Mouse (Mus musculus) limb, embryonic 15.5 days (tissue): ENCODE results near the gene Mrps2. TPM values are rescaled to one million over a fixed set of nuclear protein-coding genes. Genes with fewer than 3 reads are reported as not detected.
A peak's percentile ranks its signal among the peaks of the same experiment; 100 is the strongest.
"Not testable (repeated sequence)": the region's sequence is repeated elsewhere in the genome, so short reads cannot be mapped to it uniquely, and the experiment has no call there.

Source experiments
- ATAC-seq: fragments of 200-750 bp; cut with Nextera tagmentation; 2 replicates; pipeline ENCODE4 v1.8.0; 2017; ENCODE audit warnings: low read depth, moderate TSS enrichment; ENCODE audit not compliant: insufficient number of reproducible peaks, low FRiP score, low TSS enrichment
- H3K27ac ChIP-seq: fragments of 300-500 bp; sonication (generic); 2 replicates; pipeline ENCODE4 v1.5.1; 2015; ENCODE audit warnings: moderate library complexity, mild to moderate bottlenecking, inconsistent platforms
- H3K27me3 ChIP-seq: fragments of 300-500 bp; sonication (generic); 2 replicates; pipeline ENCODE4 v1.6.1; 2015; ENCODE audit warnings: inconsistent platforms
- H3K36me3 ChIP-seq: fragments of 300-500 bp; sonication (generic); 2 replicates; pipeline ENCODE4 v1.6.1; 2015; ENCODE audit warnings: inconsistent platforms
- H3K4me1 ChIP-seq: fragments of 300-500 bp; sonication (generic); 2 replicates; pipeline ENCODE4 v1.6.1; 2015; ENCODE audit warnings: inconsistent platforms
- H3K4me2 ChIP-seq: fragments of 300-500 bp; sonication (generic); 2 replicates; pipeline ENCODE4 v1.6.1; 2015; ENCODE audit warnings: mild to moderate bottlenecking, inconsistent platforms
- H3K4me3 ChIP-seq: fragments of 300-500 bp; sonication (generic); 2 replicates; pipeline ENCODE4 v1.5.1; 2015; ENCODE audit warnings: mild to moderate bottlenecking, inconsistent platforms
- H3K9ac ChIP-seq: fragments of 300-500 bp; sonication (generic); 2 replicates; pipeline ENCODE4 v1.6.1; 2015; ENCODE audit warnings: inconsistent platforms
- H3K9me3 ChIP-seq: fragments of 300-500 bp; sonication (generic); 2 replicates; pipeline ENCODE4 v1.6.1; 2016; ENCODE audit warnings: inconsistent platforms
- WGBS: fragments of 180-500 bp; shearing (Covaris S2); methylation state at CpG from one replicate; pipeline ENCODE4 v1.1.7; 2015; 5-methylcytosine and 5-hydroxymethylcytosine counted together
- polyA plus RNA-seq: library from polyadenylated mRNA; unstranded; fragments of >200 nt; fragmentation: Nextera tagmentation; extraction: Ambion mirVana; gene quantifications from 2 replicates; pipeline ENCODE4 v1.2.1, GENCODE M21; 2015

The Mrps2 gene
- polyA plus RNA-seq, 1 experiment from 2014 or later = 50.3 TPM

DNA sequence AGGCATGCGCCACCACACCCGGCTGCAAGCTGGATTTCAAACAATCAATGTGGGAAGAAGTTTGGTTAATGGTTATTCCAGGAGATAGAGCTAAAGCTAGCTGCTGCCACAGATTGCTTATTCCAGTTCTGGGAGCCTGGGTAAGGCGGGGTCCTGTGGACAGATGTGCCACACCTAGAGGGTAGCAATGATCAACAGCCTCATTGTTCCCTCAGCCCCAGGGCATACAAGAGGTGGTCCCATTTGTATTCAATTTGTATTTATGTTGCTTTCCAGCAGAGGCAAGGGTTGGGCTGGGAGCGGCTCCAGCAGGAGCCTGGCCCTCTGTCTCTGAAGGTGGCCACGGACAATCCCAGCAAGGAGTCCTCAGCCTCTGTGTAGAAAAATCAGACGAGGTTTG lies 38.4 kb downstream of the Mrps2 start:
- no peak overlapping the region for H3K9ac ChIP-seq
- H3K4me1 ChIP-seq = no peaks in the 10 kb centered on the region
- no peaks in the 10 kb centered on the region for H3K36me3 ChIP-seq
- no peak overlapping the region for H3K4me2 ChIP-seq
- H3K27ac ChIP-seq = no peak overlapping the region
- peaks cover 3% of the 10 kb centered on the region; the same call in 1 of the 2 replicates for H3K27me3 ChIP-seq
- no peak for ATAC-seq
- no peak overlapping the region for H3K4me3 ChIP-seq
- H3K9me3 ChIP-seq = no peaks in the 10 kb centered on the region
- WGBS = 66% methylated on average over 6 of the region's 6 CpGs

- H3K4me2 ChIP-seq, ATAC-seq, H3K4me3 ChIP-seq, H3K27me3 ChIP-seq, H3K9ac ChIP-seq, H3K27ac ChIP-seq, H3K36me3 ChIP-seq, H3K9me3 ChIP-seq: not testable (repeated sequence)
- 46% methylated on average over 5 of the region's 5 CpGs for WGBS
- peaks cover 30% of the 10 kb centered on the region for H3K4me1 ChIP-seq
These were observed 43.7 kb downstream of the Mrps2 start for GRCm38 (mm10) chr2:28511600-28511999.

- Histone ChIP-seq H3K4me2 (peak within 1 kb of the TSS; percentile 96), H3K4me1 (peaks cover 38% of the 10 kb centered on the region), H3K27me3 (peaks cover 5% of the 10 kb centered on the region; the same call in 1 of the 2 replicates), H3K9ac (peak within 1 kb of the TSS; percentile 77), H3K4me3 (peak within 1 kb of the TSS; percentile 80), H3K9me3 (no peaks in the 10 kb centered on the region), H3K27ac (peak within 1 kb of the TSS; percentile 81), H3K36me3 (peaks cover 7% of the 10 kb centered on the region; the same call in 1 of the 2 replicates)
- ATAC-seq = no peak
- under 1% methylated on average over 71 of the region's 71 CpGs for WGBS
These were observed 45.0 kb downstream of the Mrps2 start, which contains the start of gene Ralgds for GRCm38 (mm10) chr2:28512798-28513401. Gene Ralgds, plus strand, starts transcription at chr2:28513125.

- ATAC-seq = 0 out of 2 replicates have a peak, but pooled peaks have one; percentile 27
These were observed 45.8 kb downstream of the Mrps2 start for GRCm38 (mm10) chr2:28513431-28514370.

DNA sequence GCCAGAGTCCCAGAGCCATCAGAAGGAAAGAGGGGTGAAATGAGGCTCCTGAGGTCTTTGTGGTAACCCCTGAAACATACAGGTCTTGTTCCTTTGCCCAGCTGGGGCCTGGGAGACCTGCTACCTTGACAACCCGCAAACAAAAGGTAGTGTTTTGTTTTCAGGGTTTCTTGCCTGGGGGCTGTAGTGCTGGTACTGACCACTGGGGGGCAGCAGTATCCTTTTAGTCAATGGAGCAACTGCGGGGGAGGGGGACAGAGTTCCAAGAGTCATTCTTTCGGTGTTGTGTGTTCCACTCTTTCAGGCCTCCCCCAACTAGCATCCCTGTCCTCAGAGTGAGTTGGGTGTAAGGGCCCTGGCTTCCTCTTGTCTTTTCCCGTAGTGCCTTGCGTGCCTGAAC lies 46.6 kb downstream of the Mrps2 start:
- Histone ChIP-seq H3K27ac (0 out of 2 replicates have a peak overlapping the region, but pooled peaks have one; percentile 81), H3K9ac (peak overlapping the region; percentile 77; the same call in 1 of the 2 replicates)
- no peak for ATAC-seq

More at GRCm38 (mm10) chr2:28513431-28514370, 45.8 kb downstream of the Mrps2 start:
- Histone ChIP-seq H3K27ac (peak overlapping the region; percentile 81), H3K27me3 (peaks cover 5% of the 10 kb centered on the region; the same call in 1 of the 2 replicates), H3K4me1 (peaks cover 46% of the 10 kb centered on the region), H3K9ac (peak overlapping the region; percentile 77), H3K4me3 (peak overlapping the region; percentile 80), H3K36me3 (peaks cover 7% of the 10 kb centered on the region; the same call in 1 of the 2 replicates), H3K4me2 (peak overlapping the region; percentile 96), H3K9me3 (no peaks in the 10 kb centered on the region)
- 4% methylated on average over 47 of the region's 47 CpGs for WGBS

DNA sequence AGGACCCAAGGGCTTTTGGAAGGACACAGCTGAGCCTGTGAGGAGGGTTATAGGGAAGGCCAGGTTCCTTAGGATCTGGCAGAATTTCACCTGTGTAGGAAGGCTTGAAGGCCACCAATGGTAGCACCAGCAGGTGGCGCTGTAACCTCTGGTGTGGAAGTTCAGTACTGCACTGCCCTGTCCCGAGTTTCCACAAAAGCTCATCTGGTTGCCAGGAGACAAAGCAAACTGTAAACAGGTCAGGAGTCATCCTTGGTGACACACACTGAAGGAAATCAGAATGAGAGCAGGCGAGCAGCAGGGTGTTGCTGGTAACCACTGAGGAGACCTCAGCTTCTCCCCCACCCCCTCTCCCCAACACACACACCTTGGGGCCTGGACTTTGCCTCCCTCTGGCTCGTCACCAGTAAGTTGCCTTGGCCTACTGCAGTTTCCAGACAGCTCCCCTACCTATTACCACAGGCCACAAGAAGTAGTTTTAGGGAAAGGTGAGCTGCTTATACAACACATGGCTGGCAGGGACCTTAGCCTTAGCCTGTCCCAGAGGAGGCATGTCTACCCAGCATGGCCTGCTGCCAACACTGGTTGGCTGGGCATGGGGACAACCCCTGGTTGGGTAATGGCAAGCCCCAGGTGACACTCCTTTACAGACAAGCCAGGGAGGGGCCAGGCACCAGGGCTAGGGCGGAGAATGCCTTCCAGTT lies 49.5 kb downstream of the Mrps2 start:
- WGBS = 46% methylated on average over 5 of the region's 5 CpGs
- Histone ChIP-seq H3K9ac (no peak overlapping the region), H3K36me3 (peaks cover 7% of the 10 kb centered on the region; the same call in 1 of the 2 replicates), H3K9me3 (no peaks in the 10 kb centered on the region), H3K27me3 (no peaks in the 10 kb centered on the region), H3K4me3 (no peak overlapping the region), H3K4me1 (peaks cover 72% of the 10 kb centered on the region), H3K4me2 (no peak overlapping the region), H3K27ac (no peak overlapping the region)
- ATAC-seq = no peak; the same call in 1 of the 2 replicates

More for the DNA sequence above, 46.6 kb downstream of the Mrps2 start:
- 12% methylated on average over 5 of the region's 5 CpGs for WGBS
- Histone ChIP-seq H3K36me3 (peaks cover 7% of the 10 kb centered on the region; the same call in 1 of the 2 replicates), H3K9me3 (no peaks in the 10 kb centered on the region), H3K27me3 (peaks cover 5% of the 10 kb centered on the region; the same call in 1 of the 2 replicates), H3K4me2 (peak overlapping the region; percentile 96), H3K4me1 (peaks cover 49% of the 10 kb centered on the region), H3K4me3 (peak overlapping the region; percentile 80)

- peaks cover 7% of the 10 kb centered on the region; the same call in 1 of the 2 replicates for H3K36me3 ChIP-seq
- no peak for ATAC-seq
- H3K27me3 ChIP-seq = no peaks in the 10 kb centered on the region
- no peak overlapping the region for H3K4me2 ChIP-seq
- H3K4me1 ChIP-seq = peaks cover 70% of the 10 kb centered on the region
- WGBS = 36% methylated on average over 2 of the region's 2 CpGs
- H3K9me3 ChIP-seq = no peaks in the 10 kb centered on the region
- H3K9ac ChIP-seq = peak overlapping the region; percentile 8; the same call in 1 of the 2 replicates
- H3K27ac ChIP-seq = no peak overlapping the region
- H3K4me3 ChIP-seq = no peak overlapping the region
These were observed 50.4 kb downstream of the Mrps2 start for GRCm38 (mm10) chr2:28518231-28518630.

DNA sequence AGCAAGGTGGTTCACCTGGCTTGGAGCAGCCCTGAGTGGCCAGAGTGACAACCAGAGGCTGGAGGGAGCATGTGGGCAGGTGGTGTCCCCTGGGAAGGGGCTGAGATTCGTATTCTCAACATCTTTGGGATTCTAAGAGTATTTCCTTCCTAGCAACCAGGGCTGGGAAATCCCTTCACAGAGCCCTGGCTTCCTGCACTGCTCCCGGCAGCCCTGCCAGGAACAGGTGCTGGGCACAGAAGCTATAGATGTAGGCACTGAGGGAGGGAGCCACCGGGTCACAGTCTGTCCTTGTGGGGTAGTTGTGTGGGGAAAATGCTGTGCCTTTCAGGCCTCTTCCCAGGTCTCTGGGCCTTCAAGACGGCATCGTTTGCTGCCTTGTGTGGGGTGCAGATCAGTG lies 52.7 kb downstream of the Mrps2 start:
- ATAC-seq = no peak

More for the DNA sequence above, 52.7 kb downstream of the Mrps2 start:
- H3K4me3 ChIP-seq = no peak overlapping the region
- H3K36me3 ChIP-seq = peaks cover 7% of the 10 kb centered on the region; the same call in 1 of the 2 replicates
- peaks cover 72% of the 10 kb centered on the region for H3K4me1 ChIP-seq
- 67% methylated on average over 5 of the region's 5 CpGs for WGBS
- H3K27ac ChIP-seq = no peak overlapping the region
- no peaks in the 10 kb centered on the region for H3K9me3 ChIP-seq
- H3K4me2 ChIP-seq = no peak overlapping the region
- no peak overlapping the region for H3K9ac ChIP-seq
- H3K27me3 ChIP-seq = no peaks in the 10 kb centered on the region

Other genes starting within 250 kb of the Mrps2 start
- gene Ppp1r26, start 21.3 kb upstream of the Mrps2 start, polyA plus RNA-seq = 4.3 and 5.0 TPM in 2 replicates
- gene 1700007K13Rik, start 1.7 kb upstream of the Mrps2 start, polyA plus RNA-seq = 0.89 and 1.1 TPM in 2 replicates
- gene Gbgt1, start 28.8 kb downstream of the Mrps2 start, polyA plus RNA-seq = 0.56 and 1.1 TPM in 2 replicates
- 1.9 and 4.5 TPM in 2 replicates for gene Gm10134, start 38.0 kb downstream of the Mrps2 start, polyA plus RNA-seq
- 50.3 and 50.7 TPM in 2 replicates for gene Ralgds, start 45.1 kb downstream of the Mrps2 start, polyA plus RNA-seq
- 0.35 TPM in 1 of 2 replicates, not detected in the other for gene Cel, start 95.3 kb downstream of the Mrps2 start, polyA plus RNA-seq
- 41.8 and 44.1 TPM in 2 replicates for gene Gtf3c5, start 115.7 kb downstream of the Mrps2 start, polyA plus RNA-seq
- gene Gfi1b, start 153.9 kb downstream of the Mrps2 start, polyA plus RNA-seq = 0.14 and 0.45 TPM in 2 replicates
- gene Tsc1, start 173.2 kb downstream of the Mrps2 start, polyA plus RNA-seq = 15.7 TPM in 2 replicates
- gene Spaca9, start 231.7 kb downstream of the Mrps2 start, polyA plus RNA-seq = 1.1 and 1.2 TPM in 2 replicates
- gene Ak8, start 232.1 kb downstream of the Mrps2 start, polyA plus RNA-seq = 0.58 and 0.94 TPM in 2 replicates